Mouse (Mus musculus) left cerebral cortex, adult 11 months (tissue): ENCODE results near the gene Tuba4a.
A peak's percentile ranks its signal among the peaks of the same experiment; 100 is the strongest.

Experiments used
- DNase-seq: peaks from one replicate; pipeline ENCODE4 v3.0.0; 2022; ENCODE audit warnings: low spot score

Gene Tuba4a

GRCm38 (mm10) chr1:75210136-75211087 lies 9.3 kb downstream of the Tuba4a start, which contains the start of the genes Glb1l and Stk16:
Gene Glb1l, minus strand, starts transcription at chr1:75210813.
Gene Stk16, plus strand, starts transcription at chr1:75210838.
- DNase-seq: peak; percentile 90

- DNase-seq: no peak
These were observed 10.5 kb downstream of the Tuba4a start for GRCm38 (mm10) chr1:75208967-75209678.

- no peak for DNase-seq
These were observed 18.4 kb downstream of the Tuba4a start for GRCm38 (mm10) chr1:75201236-75201635.

GRCm38 (mm10) chr1:75192452-75192851 lies 27.2 kb downstream of the Tuba4a start:
- DNase-seq: no peak

GRCm38 (mm10) chr1:75191622-75192402 lies 27.9 kb downstream of the Tuba4a start, which contains the start of the genes Ankzf1 and Atg9a:
Gene Ankzf1, plus strand, starts transcription at chr1:75192151.
Gene Atg9a, minus strand, starts transcription at chr1:75192196.
- peak; percentile 97 for DNase-seq

- no peak for DNase-seq
These were observed 28.4 kb downstream of the Tuba4a start for GRCm38 (mm10) chr1:75191258-75191621.

GRCm38 (mm10) chr1:75190577-75190976 lies 29.1 kb downstream of the Tuba4a start:
- DNase-seq: no peak

- DNase-seq: no peak
These were observed 31.7 kb downstream of the Tuba4a start for GRCm38 (mm10) chr1:75187914-75188483.

- DNase-seq: no peak
These were observed 32.5 kb downstream of the Tuba4a start for GRCm38 (mm10) chr1:75187126-75187525.

GRCm38 (mm10) chr1:75185495-75185894 lies 34.2 kb downstream of the Tuba4a start:
- DNase-seq: no peak

GRCm38 (mm10) chr1:75182160-75182559 lies 37.5 kb downstream of the Tuba4a start:
- no peak for DNase-seq

- no peak for DNase-seq
These were observed 38.2 kb downstream of the Tuba4a start for GRCm38 (mm10) chr1:75181377-75181870.

GRCm38 (mm10) chr1:75180741-75181140 lies 38.9 kb downstream of the Tuba4a start:
- DNase-seq: no peak

GRCm38 (mm10) chr1:75180105-75180590 lies 39.5 kb downstream of the Tuba4a start, which contains the start of gene Abcb6:
Gene Abcb6, minus strand, starts transcription at chr1:75180392.
- peak; percentile 89 for DNase-seq

GRCm38 (mm10) chr1:75179334-75180104 lies 40.1 kb downstream of the Tuba4a start:
- no peak for DNase-seq

- DNase-seq: peak; percentile 88
These were observed 50.9 kb downstream of the Tuba4a start, which contains the start of gene Zfand2b for GRCm38 (mm10) chr1:75168472-75169464. Gene Zfand2b, plus strand, starts transcription at chr1:75168646.

GRCm38 (mm10) chr1:75168093-75168471 lies 51.6 kb downstream of the Tuba4a start:
- DNase-seq: no peak
